Mouse (Mus musculus) ES-Bruce4 (cell line): ENCODE results near the gene Olfr875. TPM values are rescaled to one million over a fixed set of nuclear protein-coding genes. Genes with fewer than 3 reads are reported as not detected.

Source experiments
- H3K27ac ChIP-seq: 2 replicates; pipeline ENCODE4 v1.5.1; 2012; ENCODE audit warnings: low read length, inconsistent platforms; ENCODE audit not compliant: insufficient read depth
- H3K27me3 ChIP-seq: 2 replicates; pipeline ENCODE4 v1.6.1; 2012; ENCODE audit warnings: mild to moderate bottlenecking, low read length, inconsistent platforms; ENCODE audit not compliant: control insufficient read depth, poor library complexity, insufficient read depth, severe bottlenecking
- H3K36me3 ChIP-seq: 2 replicates; pipeline ENCODE4 v1.6.1; 2012; ENCODE audit warnings: inconsistent platforms, mild to moderate bottlenecking, low read length, moderate library complexity; ENCODE audit not compliant: control insufficient read depth, poor library complexity, insufficient read depth, severe bottlenecking
- H3K4me1 ChIP-seq: one replicate; pipeline ENCODE4 v1.8.1; 2011; ENCODE audit warnings: low read length; ENCODE audit not compliant: control insufficient read depth, insufficient read depth
- H3K4me3 ChIP-seq: 2 replicates; pipeline ENCODE4 v1.5.1; 2011; ENCODE audit warnings: low read depth, mild to moderate bottlenecking, low read length
- H3K9ac ChIP-seq: 2 replicates; pipeline ENCODE4 v1.6.1; 2012; ENCODE audit warnings: low read depth, mild to moderate bottlenecking, inconsistent platforms; ENCODE audit not compliant: poor library complexity, severe bottlenecking
- H3K9me3 ChIP-seq: replicated peaks from 2 replicates; pipeline ENCODE4 v1.6.1; 2012; ENCODE audit warnings: mild to moderate bottlenecking, low read length, inconsistent platforms; ENCODE audit not compliant: control insufficient read depth, poor library complexity, insufficient read depth, severe bottlenecking
- CTCF ChIP-seq: IDR thresholded peaks from one replicate; pipeline ENCODE4 v1.8.1; 2011; ENCODE audit warnings: low read depth, low read length
- EP300 ChIP-seq: IDR thresholded peaks from 2 replicates; pipeline ENCODE4 v1.6.1; 2011; ENCODE audit warnings: low read depth, low read length; ENCODE audit not compliant: insufficient read depth
- POLR2A ChIP-seq: IDR thresholded peaks from one replicate; pipeline ENCODE4 v1.8.1; 2011; ENCODE audit warnings: low read length; ENCODE audit not compliant: insufficient read depth
- polyA plus RNA-seq: library from polyadenylated mRNA; stranded (reverse); fragments of >200 nt; gene quantifications from 2 replicates; pipeline ENCODE4 v1.2.4, GENCODE M21; 2011; ENCODE audit warnings: low read depth; ENCODE audit not compliant: missing spikeins, insufficient read depth, insufficient read length

Gene Olfr875
- polyA plus RNA-seq, result not detected in 2 replicates

- no peaks in the 10 kb centered on the region for H3K36me3 ChIP-seq
Measured at GRCm38 (mm10) chr9:37771759-37772158, at the start of gene Olfr875. Gene Olfr875, plus strand, starts transcription at chr9:37771857.

GRCm38 (mm10) chr9:37734310-37734709 is 37.3 kb upstream of the Olfr875 start:
- H3K27ac ChIP-seq, result no peak overlapping the region
- no peak overlapping the region for H3K4me3 ChIP-seq
- no peaks in the 10 kb centered on the region for H3K4me1 ChIP-seq
- no peaks in the 10 kb centered on the region for H3K27me3 ChIP-seq
- no peak overlapping the region for H3K9ac ChIP-seq
- H3K36me3 ChIP-seq, result no peaks in the 10 kb centered on the region
- no peak for TF ChIP-seq POLR2A
- TF ChIP-seq CTCF, result no peak
- TF ChIP-seq EP300, result no peak
- no peaks in the 10 kb centered on the region for H3K9me3 ChIP-seq

More at GRCm38 (mm10) chr9:37771759-37772158, at the start of gene Olfr875:
- TF ChIP-seq EP300 (no peak), CTCF (no peak), POLR2A (no peak)
- H3K27me3 ChIP-seq, result no peaks in the 10 kb centered on the region
- H3K4me3 ChIP-seq, result no peak within 1 kb of the TSS
- H3K4me1 ChIP-seq, result no peaks in the 10 kb centered on the region
- H3K9me3 ChIP-seq, result no peaks in the 10 kb centered on the region
- no peak within 1 kb of the TSS for H3K27ac ChIP-seq
- no peak within 1 kb of the TSS for H3K9ac ChIP-seq

DNA sequence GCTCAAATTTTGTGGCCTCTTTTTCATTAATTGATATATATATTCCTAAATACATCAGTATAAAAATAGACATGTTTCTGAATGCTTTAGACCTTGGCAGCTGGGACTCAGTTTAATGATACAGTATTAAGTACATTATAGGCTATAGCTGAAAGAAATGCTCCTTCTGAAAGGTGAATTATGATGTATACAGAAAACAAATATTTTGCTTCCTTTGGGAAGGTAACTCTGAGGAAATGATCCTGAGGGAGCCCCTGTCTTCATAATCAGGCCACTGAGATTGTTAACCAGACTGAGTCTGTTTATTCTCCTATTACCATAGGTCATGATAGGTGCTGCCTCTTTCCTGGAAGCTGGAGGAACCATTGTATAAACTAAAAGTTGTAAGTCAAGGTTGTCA is 26.9 kb upstream of the Olfr875 start, which contains the start of gene Olfr874:
TSS of gene Olfr874 (plus strand) at position 301 of the 400 bp plus-strand sequence.
- TF ChIP-seq CTCF, result no peak
- no peak for TF ChIP-seq EP300
- TF ChIP-seq POLR2A, result no peak
- Histone ChIP-seq H3K27me3 (no peaks in the 10 kb centered on the region; the same call in 1 of the 2 replicates), H3K27ac (no peak within 1 kb of the TSS)

DNA sequence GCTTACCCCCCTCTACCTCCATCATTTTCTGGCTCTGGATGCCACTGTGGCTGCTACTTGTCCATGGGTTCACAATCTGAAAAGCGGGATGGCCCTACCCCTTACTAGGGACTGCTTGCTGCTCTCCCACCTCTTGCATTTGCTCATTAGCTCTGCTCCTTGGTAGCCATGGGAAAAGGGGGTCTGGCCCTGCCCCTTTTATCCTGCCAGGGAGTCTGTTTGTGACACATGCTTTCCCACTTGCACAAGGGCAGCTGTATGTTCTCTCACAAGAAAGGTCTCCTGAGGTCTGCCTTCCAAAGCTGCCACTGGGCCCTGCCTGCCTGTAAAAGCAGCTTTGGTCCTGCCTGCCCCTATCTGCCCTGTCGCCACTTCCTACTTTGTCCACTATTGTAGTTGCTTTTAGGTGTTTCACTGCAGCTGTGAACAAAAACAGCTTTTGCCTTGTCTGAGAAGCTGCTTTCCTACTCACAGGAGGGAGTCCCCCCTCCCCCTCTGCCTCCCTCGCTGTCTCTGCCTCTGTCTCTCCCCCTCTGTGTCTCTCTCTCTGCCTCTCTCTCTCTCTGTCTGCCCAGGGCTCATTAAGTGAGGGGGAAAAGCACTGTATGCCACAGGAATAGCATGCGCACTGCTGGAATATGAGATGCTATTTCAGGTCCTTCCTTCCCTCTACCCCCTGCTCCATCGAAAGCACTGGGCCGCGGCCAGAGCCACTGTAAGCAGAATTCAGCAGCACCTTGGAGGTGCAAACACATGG is 21.2 kb upstream of the Olfr875 start:
- Histone ChIP-seq H3K9ac (no peak overlapping the region), H3K9me3 (no peaks in the 10 kb centered on the region), H3K36me3 (no peaks in the 10 kb centered on the region), H3K27ac (no peak overlapping the region), H3K4me3 (no peak overlapping the region), H3K27me3 (no peaks in the 10 kb centered on the region), H3K4me1 (peaks cover 3% of the 10 kb centered on the region)
- TF ChIP-seq EP300, result no peak
- TF ChIP-seq POLR2A, result no peak
- TF ChIP-seq CTCF, result no peak

More for the DNA sequence above, 26.9 kb upstream of the Olfr875 start, which contains the start of gene Olfr874:
- no peak within 1 kb of the TSS for H3K4me3 ChIP-seq
- no peaks in the 10 kb centered on the region for H3K36me3 ChIP-seq
- no peaks in the 10 kb centered on the region for H3K4me1 ChIP-seq
- no peaks in the 10 kb centered on the region for H3K9me3 ChIP-seq
- no peak within 1 kb of the TSS for H3K9ac ChIP-seq

DNA sequence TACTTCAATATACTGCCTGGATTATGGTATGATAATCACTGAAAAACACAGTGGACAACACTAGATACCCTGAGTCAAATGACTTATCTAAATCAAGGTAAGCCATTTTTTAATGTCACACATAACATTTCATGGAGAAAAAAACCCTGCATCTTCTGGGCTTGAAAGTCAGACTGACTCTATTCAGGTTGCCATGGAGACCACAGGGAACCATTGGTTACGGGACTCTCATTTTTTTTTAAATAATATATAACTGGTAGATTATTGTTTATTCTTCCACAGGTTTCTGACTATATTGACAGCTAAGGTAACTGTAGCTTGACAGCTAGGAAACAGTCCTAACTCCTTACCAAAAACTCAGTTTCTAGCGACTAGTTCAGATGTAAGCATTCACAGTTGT is 20.2 kb upstream of the Olfr875 start:
- Histone ChIP-seq H3K27ac (no peak overlapping the region), H3K4me3 (no peak overlapping the region), H3K4me1 (peaks cover 3% of the 10 kb centered on the region), H3K27me3 (no peaks in the 10 kb centered on the region), H3K9me3 (no peaks in the 10 kb centered on the region), H3K9ac (no peak overlapping the region), H3K36me3 (no peaks in the 10 kb centered on the region)
- TF ChIP-seq CTCF (no peak), EP300 (no peak), POLR2A (no peak)

DNA sequence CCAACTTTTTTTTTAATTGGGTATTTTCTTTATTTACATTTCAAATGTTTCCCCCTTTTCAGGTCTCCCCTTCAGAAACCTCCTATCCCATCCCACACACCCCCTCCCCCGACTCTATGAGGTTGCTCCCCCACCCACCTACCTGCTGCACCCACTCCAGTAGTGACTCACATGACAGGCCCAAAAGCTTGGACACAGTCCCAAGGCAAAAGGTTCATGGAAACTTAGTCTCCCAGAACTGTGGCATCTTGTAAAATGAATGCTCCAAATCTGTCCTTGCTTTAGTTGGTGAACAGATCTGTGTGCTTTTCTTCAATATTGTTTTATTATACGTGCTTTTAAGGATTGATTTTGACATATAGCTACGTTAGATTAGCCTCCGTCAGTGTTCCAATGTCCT is 19.7 kb upstream of the Olfr875 start:
- Histone ChIP-seq H3K36me3 (no peaks in the 10 kb centered on the region), H3K27me3 (no peaks in the 10 kb centered on the region), H3K4me1 (peaks cover 3% of the 10 kb centered on the region), H3K9me3 (no peaks in the 10 kb centered on the region), H3K4me3 (no peak overlapping the region), H3K27ac (no peak overlapping the region), H3K9ac (no peak overlapping the region)
- TF ChIP-seq POLR2A, result no peak
- no peak for TF ChIP-seq EP300
- TF ChIP-seq CTCF, result no peak
